Mouse (Mus musculus) MEL (cell line): ENCODE results near the gene Mup4. TPM values are rescaled to one million over a fixed set of nuclear protein-coding genes. Genes with fewer than 3 reads are reported as not detected.

Source experiments
- DNase-seq: peaks from one replicate; pipeline ENCODE4 v3.0.0; 2011; ENCODE audit warnings: low read depth, low spot score
- H3K27ac ChIP-seq: 2 replicates; pipeline ENCODE4 v1.5.1; 2012; ENCODE audit warnings: low read depth, mild to moderate bottlenecking, control low read depth, low read length, moderate library complexity; ENCODE audit not compliant: control insufficient read depth
- H3K27me3 ChIP-seq, 2 experiments: fragments of 150-350 bp in 1 of 2; sonication (generic) in 1 of 2; 2 replicates each; pipeline ENCODE4 v1.6.1; 2012; ENCODE audit warnings: low read length in 2 of 2, mild to moderate bottlenecking in 2 of 2, improper control_type of control experiment in 1 of 2, moderate library complexity in 1 of 2; ENCODE audit not compliant: insufficient read depth in 2 of 2, control insufficient read depth in 1 of 2
- H3K36me3 ChIP-seq, 2 experiments: 2 replicates each; pipeline ENCODE4 v1.6.1; 2012 to 2014; ENCODE audit warnings: low read length in 2 of 2, improper control_type of control experiment in 1 of 2, inconsistent platforms in 1 of 2, mild to moderate bottlenecking in 1 of 2; ENCODE audit not compliant: insufficient read depth in 2 of 2, control insufficient read depth in 1 of 2
- H3K4me1 ChIP-seq, 2 experiments: fragments of 150-350 bp in 1 of 2; sonication (generic) in 1 of 2; 2 replicates each; pipeline ENCODE4 v1.6.1; 2012; ENCODE audit warnings: low read length in 2 of 2, improper control_type of control experiment in 1 of 2, mild to moderate bottlenecking in 1 of 2; ENCODE audit not compliant: insufficient read depth in 2 of 2, control insufficient read depth in 1 of 2
- H3K4me3 ChIP-seq, 2 experiments: fragments of 150-350 bp in 1 of 2; sonication (generic) in 1 of 2; 2 replicates each; pipeline ENCODE4 v1.5.1; 2012; ENCODE audit warnings: low read depth in 2 of 2, low read length in 2 of 2, mild to moderate bottlenecking in 2 of 2, moderate library complexity in 2 of 2, control low read depth in 1 of 2, improper control_type of control experiment in 1 of 2; ENCODE audit not compliant: control insufficient read depth in 1 of 2, insufficient read depth in 1 of 2
- H3K79me2 ChIP-seq: 2 replicates; pipeline ENCODE4 v1.6.1; 2012; ENCODE audit warnings: mild to moderate bottlenecking, low read length, moderate library complexity; ENCODE audit not compliant: control insufficient read depth, poor library complexity, insufficient read depth
- H3K9ac ChIP-seq: 2 replicates; pipeline ENCODE4 v1.6.1; 2012; ENCODE audit warnings: low read depth, mild to moderate bottlenecking, control low read depth, low read length, moderate library complexity; ENCODE audit not compliant: control insufficient read depth, poor library complexity, severe bottlenecking
- H3K9me3 ChIP-seq: fragments of 150-350 bp; sonication (generic); replicated peaks from 2 replicates; pipeline ENCODE4 v1.6.1; 2012; ENCODE audit warnings: mild to moderate bottlenecking, low read length, improper control_type of control experiment, moderate library complexity; ENCODE audit not compliant: insufficient read depth
- CHD1 ChIP-seq: IDR thresholded peaks from 2 replicates; pipeline ENCODE4 v1.6.1; 2012; ENCODE audit warnings: low read depth, mild to moderate bottlenecking, inconsistent platforms, low read length, improper control_type of control experiment
- CTCF ChIP-seq, 3 experiments: IDR thresholded peaks in 2 of 3; conservative IDR thresholded peaks in 1 of 3; 2 replicates each; pipeline ENCODE4 v1.5.1; 2011 to 2012; ENCODE audit warnings: low read length in 3 of 3, low read depth in 2 of 3, mild to moderate bottlenecking in 2 of 3, improper control_type of control experiment in 1 of 3, inconsistent platforms in 1 of 3, mixed read lengths in 1 of 3, moderate library complexity in 1 of 3; ENCODE audit not compliant: control insufficient read depth in 1 of 3, insufficient read depth in 1 of 3, poor library complexity in 1 of 3, severe bottlenecking in 1 of 3
- ELF1 ChIP-seq: IDR thresholded peaks from 2 replicates; pipeline ENCODE4 v1.6.1; 2014; ENCODE audit warnings: low read depth, mild to moderate bottlenecking, inconsistent platforms, low read length, improper control_type of control experiment, moderate library complexity
- KAT2A ChIP-seq: conservative IDR thresholded peaks from 2 replicates; pipeline ENCODE4 v1.6.1; 2012; ENCODE audit warnings: low read depth, low read length, improper control_type of control experiment, inconsistent platforms
- MAX ChIP-seq: IDR thresholded peaks from 2 replicates; pipeline ENCODE4 v1.6.1; 2011; ENCODE audit warnings: low read length, improper control_type of control experiment
- MEF2A ChIP-seq: IDR thresholded peaks from 2 replicates; pipeline ENCODE4 v1.6.1; 2014; ENCODE audit warnings: low read depth, mild to moderate bottlenecking, inconsistent platforms, low read length, improper control_type of control experiment; ENCODE audit not compliant: poor library complexity, insufficient replicate concordance, severe bottlenecking; ENCODE audit errors: extremely low read depth
- MXI1 ChIP-seq: IDR thresholded peaks from 2 replicates; pipeline ENCODE4 v1.6.1; 2011; ENCODE audit warnings: mild to moderate bottlenecking, low read depth, low read length, improper control_type of control experiment
- MYB ChIP-seq: IDR thresholded peaks from 2 replicates; pipeline ENCODE4 v1.6.1; 2011; ENCODE audit warnings: mild to moderate bottlenecking, low read depth, low read length, improper control_type of control experiment
- MYC ChIP-seq: IDR thresholded peaks from 2 replicates; pipeline ENCODE4 v1.6.1; 2011; ENCODE audit warnings: low read depth, mild to moderate bottlenecking, low read length, improper control_type of control experiment, moderate library complexity
- NELFE ChIP-seq: IDR thresholded peaks from 2 replicates; pipeline ENCODE4 v1.6.1; 2011; ENCODE audit warnings: low read depth, low read length, improper control_type of control experiment
- POLR2A ChIP-seq, 2 experiments: IDR thresholded peaks; 2 replicates each; pipeline ENCODE4 v1.6.1; 2011 to 2012; ENCODE audit warnings: low read length in 2 of 2, mild to moderate bottlenecking in 2 of 2, control low read depth in 1 of 2, improper control_type of control experiment in 1 of 2, low read depth in 1 of 2, moderate library complexity in 1 of 2; ENCODE audit not compliant: control insufficient read depth in 1 of 2, insufficient read depth in 1 of 2, poor library complexity in 1 of 2
- POLR2AphosphoS2 ChIP-seq: IDR thresholded peaks from 2 replicates; pipeline ENCODE4 v1.6.1; 2011; ENCODE audit warnings: low read length, improper control_type of control experiment
- POLR2AphosphoS5 ChIP-seq: IDR thresholded peaks from 2 replicates; pipeline ENCODE4 v1.6.1; 2012; ENCODE audit warnings: low read depth, borderline replicate concordance, mild to moderate bottlenecking, inconsistent platforms, low read length, moderate library complexity, mixed read lengths
- RAD21 ChIP-seq: IDR thresholded peaks from 2 replicates; pipeline ENCODE4 v1.6.1; 2011; ENCODE audit warnings: mild to moderate bottlenecking, low read depth, low read length, improper control_type of control experiment
- RCOR1 ChIP-seq: IDR thresholded peaks from 2 replicates; pipeline ENCODE4 v1.6.1; 2012; ENCODE audit warnings: low read depth, mild to moderate bottlenecking, inconsistent platforms, low read length, improper control_type of control experiment
- SIN3A ChIP-seq: IDR thresholded peaks from 2 replicates; pipeline ENCODE4 v1.6.1; 2012; ENCODE audit warnings: low read length, improper control_type of control experiment, inconsistent platforms
- SMC3 ChIP-seq: IDR thresholded peaks from 2 replicates; pipeline ENCODE4 v1.6.1; 2011; ENCODE audit warnings: low read depth, low read length, improper control_type of control experiment
- TAL1 ChIP-seq: IDR thresholded peaks from 2 replicates; pipeline ENCODE4 v1.6.1; 2012; ENCODE audit warnings: mild to moderate bottlenecking, inconsistent platforms, low read length, moderate library complexity, mixed read lengths
- TBP ChIP-seq: IDR thresholded peaks from 2 replicates; pipeline ENCODE4 v1.8.0; 2011; ENCODE audit warnings: low read depth, low read length, improper control_type of control experiment
- UBTF ChIP-seq: IDR thresholded peaks from 2 replicates; pipeline ENCODE4 v1.6.1; 2012; ENCODE audit warnings: low read depth, mild to moderate bottlenecking, inconsistent platforms, low read length, improper control_type of control experiment, moderate library complexity, borderline replicate concordance; ENCODE audit not compliant: insufficient read depth
- USF1 ChIP-seq: IDR thresholded peaks from 2 replicates; pipeline ENCODE4 v1.6.1; 2014; ENCODE audit warnings: low read depth, mild to moderate bottlenecking, inconsistent platforms, low read length, improper control_type of control experiment, moderate library complexity
- USF2 ChIP-seq, 2 experiments: IDR thresholded peaks; 2 replicates each; pipeline ENCODE4 v1.6.1; 2011 to 2012; ENCODE audit warnings: improper control_type of control experiment in 2 of 2, low read length in 2 of 2, borderline replicate concordance in 1 of 2, inconsistent platforms in 1 of 2, low read depth in 1 of 2, mild to moderate bottlenecking in 1 of 2; ENCODE audit not compliant: insufficient read depth in 1 of 2
- ZMIZ1 ChIP-seq: IDR thresholded peaks from 2 replicates; pipeline ENCODE4 v1.6.1; 2012; ENCODE audit warnings: low read depth, mild to moderate bottlenecking, inconsistent platforms, low read length, improper control_type of control experiment, moderate library complexity
- ZNF384 ChIP-seq: IDR thresholded peaks from 2 replicates; pipeline ENCODE4 v1.6.1; 2012; ENCODE audit warnings: low read depth, mild to moderate bottlenecking, inconsistent platforms, low read length, improper control_type of control experiment
- polyA plus RNA-seq, 2 experiments: library from polyadenylated mRNA; stranded (reverse) in 1 of 2; unstranded in 1 of 2; fragments of >175 nt in 1 of 2; fragments of >200 nt in 1 of 2; gene quantifications; 2 replicates each; pipeline versions ENCODE4 v1.2.1 to v1.2.4; 2012; ENCODE audit warnings: low replicate concordance in 2 of 2, low read depth in 1 of 2; ENCODE audit not compliant: insufficient read length in 2 of 2, insufficient read depth in 1 of 2, missing spikeins in 1 of 2
- total RNA-seq: library from RNA; depleted of rRNA; stranded (reverse); fragments of 300-350 nt; gene quantifications from 2 replicates; pipeline ENCODE4 v1.2.3, GENCODE M21; 2012

Mup4 gene
- total and polyA plus RNA-seq, 3 experiments = not detected

DNA sequence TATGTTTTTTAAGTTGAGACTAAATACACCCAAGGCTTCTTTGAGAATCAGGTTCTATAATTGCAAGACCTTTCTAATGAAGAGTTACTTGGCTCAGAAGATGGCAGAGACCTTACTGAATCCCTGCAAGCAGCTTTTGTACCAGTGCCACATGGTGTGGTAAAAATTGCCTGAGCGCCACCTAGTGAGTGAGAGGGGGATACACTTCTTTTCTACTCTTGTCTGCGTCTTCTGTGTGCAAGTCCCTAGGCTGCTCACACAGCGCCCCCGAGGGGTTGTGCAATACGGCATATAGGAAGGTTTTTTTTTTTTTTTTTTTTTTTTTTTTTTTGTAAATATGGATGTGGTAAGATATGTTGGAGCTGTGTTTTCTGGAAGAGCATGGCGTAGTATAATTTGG lies 32.2 kb downstream of the Mup4 start (continued):
- TF ChIP-seq ZNF384 (peak; percentile 99), SMC3 (peak; percentile 95), TBP (no peak), USF1 (no peak), MXI1 (no peak), ELF1 (no peak), UBTF (no peak), CHD1 (no peak)

DNA sequence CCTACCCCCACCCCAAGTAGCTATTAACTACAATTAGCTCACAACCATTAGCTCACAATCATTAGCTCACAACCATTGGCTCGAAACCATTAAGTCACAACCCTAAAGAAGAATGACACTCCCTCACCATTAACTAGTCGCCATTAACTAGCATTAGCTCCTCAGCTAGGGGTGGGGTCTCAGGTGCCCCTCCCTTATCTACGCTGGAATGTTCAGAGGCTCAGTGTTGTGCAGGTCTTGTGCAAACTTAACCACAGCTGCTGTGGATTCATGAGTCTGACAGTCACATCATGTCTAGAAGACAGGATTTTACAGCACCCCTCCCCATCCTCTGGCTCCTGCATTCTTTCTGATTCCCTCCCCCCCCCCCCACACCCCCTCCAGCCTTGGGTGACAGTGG lies 32.8 kb downstream of the Mup4 start:
- H3K27ac ChIP-seq = no peak overlapping the region
- TF ChIP-seq POLR2AphosphoS5 = no peak
- TF ChIP-seq ZNF384 = no peak
- TF ChIP-seq POLR2A (IDR thresholded peaks at IDR 0.05; ENCODE audit: control insufficient read depth in 1 of 2, insufficient read depth in 1 of 2, low read depth in 1 of 2, low read length in 2 of 2, poor library complexity in 1 of 2) = no peak
- no peak for TF ChIP-seq ZMIZ1
- no peak for TF ChIP-seq CHD1
- no peak for TF ChIP-seq SIN3A
- no peak for TF ChIP-seq MEF2A
- no peak for TF ChIP-seq MYC
- no peak for TF ChIP-seq CTCF (IDR thresholded peaks at IDR 0.05 in 2 of 3, conservative IDR thresholded peaks at IDR 0.05 in 1 of 3; ENCODE audit: control insufficient read depth in 1 of 3, insufficient read depth in 1 of 3, low read depth in 2 of 3, low read length in 3 of 3, poor library complexity in 1 of 3, severe bottlenecking in 1 of 3)
- no peak for TF ChIP-seq MAX
- TF ChIP-seq RCOR1 = no peak
- no peak for TF ChIP-seq USF2 (IDR thresholded peaks at IDR 0.05; ENCODE audit: borderline replicate concordance in 1 of 2, insufficient read depth in 1 of 2, low read depth in 1 of 2, low read length in 2 of 2)
- no peak for TF ChIP-seq USF1
- TF ChIP-seq TBP = no peak
- TF ChIP-seq NELFE = no peak
- TF ChIP-seq TAL1 = no peak
- no peak for TF ChIP-seq KAT2A
- TF ChIP-seq MYB = no peak
- no peak for TF ChIP-seq POLR2AphosphoS2
- TF ChIP-seq RAD21 = no peak
- no peaks in the 10 kb centered on the region for H3K79me2 ChIP-seq
- H3K36me3 ChIP-seq = no peaks in the 10 kb centered on the region
- no peaks in the 10 kb centered on the region for H3K4me1 ChIP-seq
- DNase-seq = no peak
- peaks cover 0 to 7% of the 10 kb centered on the region in 2 experiments; a peak in 3 of 4 replicates for H3K27me3 ChIP-seq
- H3K9me3 ChIP-seq = no peaks in the 10 kb centered on the region
- no peak overlapping the region for H3K4me3 ChIP-seq
- no peak overlapping the region for H3K9ac ChIP-seq
